Mouse (Mus musculus) hindbrain, embryonic 14.5 days (tissue): ENCODE measurements around the gene Aebp1. TPM values are rescaled to one million over a fixed set of nuclear protein-coding genes. Genes with fewer than 3 reads are reported as not detected.
"Not testable (repeated sequence)": the region's sequence is repeated elsewhere in the genome, so short reads cannot be mapped to it uniquely, and the experiment has no call there.

Experiments used
- ATAC-seq: fragments of 200-750 bp; cut with Nextera tagmentation; 2 replicates; pipeline ENCODE4 v1.8.0; 2017; ENCODE audit warnings: moderate number of reproducible peaks, mild to moderate bottlenecking, moderate TSS enrichment, moderate library complexity; ENCODE audit not compliant: low FRiP score
- DNase-seq: peaks from one replicate; pipeline ENCODE4 v3.0.0-alpha.2; 2015; ENCODE audit warnings: low spot score
- H3K27ac ChIP-seq: fragments of 300-500 bp; sonication (generic); 2 replicates; pipeline ENCODE4 v1.5.1; 2014; ENCODE audit warnings: mild to moderate bottlenecking, moderate library complexity
- H3K27me3 ChIP-seq: fragments of 300-500 bp; sonication (generic); 2 replicates; pipeline ENCODE4 v1.6.1; 2014; ENCODE audit warnings: mild to moderate bottlenecking, low read length, mixed read lengths; ENCODE audit not compliant: control insufficient read depth, insufficient read depth
- H3K36me3 ChIP-seq: fragments of 300-500 bp; sonication (generic); replicated peaks from 2 replicates; pipeline ENCODE4 v1.6.1; 2014; ENCODE audit not compliant: control insufficient read depth, insufficient read depth
- H3K4me1 ChIP-seq: fragments of 300-500 bp; sonication (generic); replicated peaks from 2 replicates; pipeline ENCODE4 v1.6.1; 2014; ENCODE audit warnings: antibody characterized with exemption, low read length, mixed read lengths; ENCODE audit not compliant: control insufficient read depth, insufficient read depth
- H3K4me2 ChIP-seq: fragments of 300-500 bp; sonication (generic); replicated peaks from 2 replicates; pipeline ENCODE4 v1.6.1; 2014; ENCODE audit warnings: mild to moderate bottlenecking, moderate library complexity
- H3K4me3 ChIP-seq: fragments of 300-500 bp; sonication (generic); replicated peaks from 2 replicates; pipeline ENCODE4 v1.5.1; 2014; ENCODE audit warnings: mild to moderate bottlenecking, low read length
- H3K9ac ChIP-seq: fragments of 300-500 bp; sonication (generic); 2 replicates; pipeline ENCODE4 v1.6.1; 2014
- H3K9me3 ChIP-seq: fragments of 300-500 bp; sonication (generic); 2 replicates; pipeline ENCODE4 v1.6.1; 2016; ENCODE audit warnings: low read length; ENCODE audit not compliant: control insufficient read depth
- WGBS: fragments of 180-500 bp; shearing (Covaris S2); extraction: QIAGEN DNeasy Blood & Tissue Kit; methylation state at CpG from one replicate; pipeline ENCODE4 v1.1.7; 2014; 5-methylcytosine and 5-hydroxymethylcytosine counted together
- polyA plus RNA-seq: library from polyadenylated mRNA; unstranded; fragments of >200 nt; fragmentation: Nextera tagmentation; extraction: Ambion mirVana; gene quantifications from 2 replicates; pipeline ENCODE4 v1.2.1, GENCODE M21; 2014

Gene Aebp1
- polyA plus RNA-seq, 1 experiment from 2014 or later, result 24.4 TPM

GRCm38 (mm10) chr11:5879905-5880304 lies 18.2 kb downstream of the Aebp1 start:
- 0 out of 2 replicates have a peak, but pooled peaks cover under 1% of the 10 kb centered on the region for H3K36me3 ChIP-seq
- 40% methylated on average over 5 of the region's 5 CpGs for WGBS
- no peak overlapping the region for H3K9ac ChIP-seq
- peaks cover 17% of the 10 kb centered on the region for H3K4me1 ChIP-seq
- no peak overlapping the region for H3K4me3 ChIP-seq
- H3K9me3 ChIP-seq, result no peaks in the 10 kb centered on the region
- H3K4me2 ChIP-seq, result no peak overlapping the region
- no peaks in the 10 kb centered on the region for H3K27me3 ChIP-seq
- ATAC-seq (no peak), DNase-seq (peak; percentile 61)
- H3K27ac ChIP-seq, result no peak overlapping the region

GRCm38 (mm10) chr11:5882518-5882917 lies 20.8 kb downstream of the Aebp1 start:
- H3K4me2 ChIP-seq, result no peak overlapping the region

GRCm38 (mm10) chr11:5886187-5886586 lies 24.4 kb downstream of the Aebp1 start:
- no peak overlapping the region for H3K4me2 ChIP-seq
- H3K9me3 ChIP-seq, result no peaks in the 10 kb centered on the region

More at GRCm38 (mm10) chr11:5882518-5882917, 20.8 kb downstream of the Aebp1 start:
- no peak for DNase-seq
- Histone ChIP-seq H3K4me1 (peaks cover 8% of the 10 kb centered on the region), H3K9ac (no peak overlapping the region), H3K27ac (no peak overlapping the region), H3K36me3 (no peaks in the 10 kb centered on the region), H3K4me3 (no peak overlapping the region), H3K27me3 (no peaks in the 10 kb centered on the region), H3K9me3 (no peaks in the 10 kb centered on the region)
- no peak for ATAC-seq
- WGBS, result 81% methylated on average over 8 of the region's 8 CpGs

GRCm38 (mm10) chr11:5887250-5887649 lies 25.5 kb downstream of the Aebp1 start:
- no peak for DNase-seq
- no peaks in the 10 kb centered on the region for H3K9me3 ChIP-seq
- H3K27me3 ChIP-seq, result no peaks in the 10 kb centered on the region
- H3K9ac ChIP-seq, result no peak overlapping the region
- H3K36me3 ChIP-seq, result no peaks in the 10 kb centered on the region
- no peak overlapping the region for H3K4me2 ChIP-seq
- no peak for ATAC-seq
- H3K4me3 ChIP-seq, result no peak overlapping the region
- 11% methylated on average over 5 of the region's 5 CpGs for WGBS
- peaks cover 2% of the 10 kb centered on the region; the same call in 1 of the 2 replicates for H3K4me1 ChIP-seq
- 0 out of 2 replicates have a peak overlapping the region, but pooled peaks have one; percentile 23 for H3K27ac ChIP-seq

More at GRCm38 (mm10) chr11:5886187-5886586, 24.4 kb downstream of the Aebp1 start:
- DNase-seq, result peak; percentile 78
- Histone ChIP-seq H3K27ac (no peak overlapping the region), H3K36me3 (no peaks in the 10 kb centered on the region), H3K4me1 (no peaks in the 10 kb centered on the region; the same call in 1 of the 2 replicates), H3K9ac (no peak overlapping the region), H3K4me3 (no peak overlapping the region), H3K27me3 (no peaks in the 10 kb centered on the region)
- 21% methylated on average over 9 of the region's 9 CpGs for WGBS
- ATAC-seq, result peak; percentile 37; the same call in 1 of the 2 replicates

GRCm38 (mm10) chr11:5888563-5888962 lies 26.8 kb downstream of the Aebp1 start:
- WGBS, result 72% methylated on average over 5 of the region's 5 CpGs
- not testable (repeated sequence) for ATAC-seq, H3K4me1 ChIP-seq

GRCm38 (mm10) chr11:5892151-5892591 lies 30.4 kb downstream of the Aebp1 start:
- Histone ChIP-seq H3K27ac (peak overlapping the region; percentile 51; the same call in 1 of the 2 replicates), H3K9ac (no peak overlapping the region), H3K4me3 (no peak overlapping the region), H3K9me3 (no peaks in the 10 kb centered on the region), H3K27me3 (no peaks in the 10 kb centered on the region), H3K36me3 (no peaks in the 10 kb centered on the region), H3K4me2 (no peak overlapping the region), H3K4me1 (peaks cover 5% of the 10 kb centered on the region; the same call in 1 of the 2 replicates)
- WGBS, result 48% methylated on average over 8 of the region's 8 CpGs
- no peak for DNase-seq
- 0 out of 2 replicates have a peak, but pooled peaks have one; percentile 15 for ATAC-seq

More at GRCm38 (mm10) chr11:5888563-5888962, 26.8 kb downstream of the Aebp1 start:
- not testable (repeated sequence) for DNase-seq, H3K9me3 ChIP-seq, H3K4me3 ChIP-seq, H3K27ac ChIP-seq, H3K36me3 ChIP-seq, H3K9ac ChIP-seq, H3K4me2 ChIP-seq, H3K27me3 ChIP-seq

- Histone ChIP-seq H3K4me1 (0 out of 2 replicates have a peak, but pooled peaks cover 5% of the 10 kb centered on the region), H3K27me3 (peaks cover 5% of the 10 kb centered on the region; the same call in 1 of the 2 replicates), H3K9ac (no peak overlapping the region), H3K4me2 (no peak overlapping the region), H3K36me3 (no peaks in the 10 kb centered on the region), H3K4me3 (no peak overlapping the region), H3K27ac (peak overlapping the region; percentile 51; the same call in 1 of the 2 replicates), H3K9me3 (no peaks in the 10 kb centered on the region)
- ATAC-seq (no peak), DNase-seq (no peak)
- WGBS, result 38% methylated on average over 4 of the region's 4 CpGs
These were observed 31.1 kb downstream of the Aebp1 start for GRCm38 (mm10) chr11:5892810-5893368.

GRCm38 (mm10) chr11:5893807-5894206 lies 32.1 kb downstream of the Aebp1 start:
- WGBS, result 65% methylated on average over 6 of the region's 6 CpGs

GRCm38 (mm10) chr11:5897230-5897629 lies 35.5 kb downstream of the Aebp1 start:
- DNase-seq, result no peak
- no peak for ATAC-seq
- H3K9me3 ChIP-seq, result no peaks in the 10 kb centered on the region
- 16% methylated on average over 16 of the region's 16 CpGs for WGBS
- no peak overlapping the region for H3K4me2 ChIP-seq
- no peak overlapping the region for H3K9ac ChIP-seq
- H3K27ac ChIP-seq, result no peak overlapping the region
- no peaks in the 10 kb centered on the region for H3K36me3 ChIP-seq
- no peak overlapping the region for H3K4me3 ChIP-seq
- peaks cover 14% of the 10 kb centered on the region for H3K4me1 ChIP-seq
- peaks cover 5% of the 10 kb centered on the region; the same call in 1 of the 2 replicates for H3K27me3 ChIP-seq

More at GRCm38 (mm10) chr11:5893807-5894206, 32.1 kb downstream of the Aebp1 start:
- H3K9me3 ChIP-seq, result no peaks in the 10 kb centered on the region
- H3K4me3 ChIP-seq, result no peak overlapping the region
- no peak for DNase-seq
- peaks cover 5% of the 10 kb centered on the region; the same call in 1 of the 2 replicates for H3K27me3 ChIP-seq
- H3K27ac ChIP-seq, result no peak overlapping the region
- H3K4me1 ChIP-seq, result 0 out of 2 replicates have a peak, but pooled peaks cover 5% of the 10 kb centered on the region
- no peak overlapping the region for H3K9ac ChIP-seq
- no peak for ATAC-seq
- no peak overlapping the region for H3K4me2 ChIP-seq
- H3K36me3 ChIP-seq, result no peaks in the 10 kb centered on the region
